Mouse (Mus musculus) adipocyte (in vitro differentiated cells): ENCODE measurements around the gene Pygl.
"Not testable (repeated sequence)": the region's sequence is repeated elsewhere in the genome, so short reads cannot be mapped to it uniquely, and the experiment has no call there.

Experiments used
- DNase-seq: peaks from one replicate; pipeline ENCODE4 v3.0.0-alpha.2; 2016; ENCODE audit warnings: low spot score

The Pygl gene

DNA sequence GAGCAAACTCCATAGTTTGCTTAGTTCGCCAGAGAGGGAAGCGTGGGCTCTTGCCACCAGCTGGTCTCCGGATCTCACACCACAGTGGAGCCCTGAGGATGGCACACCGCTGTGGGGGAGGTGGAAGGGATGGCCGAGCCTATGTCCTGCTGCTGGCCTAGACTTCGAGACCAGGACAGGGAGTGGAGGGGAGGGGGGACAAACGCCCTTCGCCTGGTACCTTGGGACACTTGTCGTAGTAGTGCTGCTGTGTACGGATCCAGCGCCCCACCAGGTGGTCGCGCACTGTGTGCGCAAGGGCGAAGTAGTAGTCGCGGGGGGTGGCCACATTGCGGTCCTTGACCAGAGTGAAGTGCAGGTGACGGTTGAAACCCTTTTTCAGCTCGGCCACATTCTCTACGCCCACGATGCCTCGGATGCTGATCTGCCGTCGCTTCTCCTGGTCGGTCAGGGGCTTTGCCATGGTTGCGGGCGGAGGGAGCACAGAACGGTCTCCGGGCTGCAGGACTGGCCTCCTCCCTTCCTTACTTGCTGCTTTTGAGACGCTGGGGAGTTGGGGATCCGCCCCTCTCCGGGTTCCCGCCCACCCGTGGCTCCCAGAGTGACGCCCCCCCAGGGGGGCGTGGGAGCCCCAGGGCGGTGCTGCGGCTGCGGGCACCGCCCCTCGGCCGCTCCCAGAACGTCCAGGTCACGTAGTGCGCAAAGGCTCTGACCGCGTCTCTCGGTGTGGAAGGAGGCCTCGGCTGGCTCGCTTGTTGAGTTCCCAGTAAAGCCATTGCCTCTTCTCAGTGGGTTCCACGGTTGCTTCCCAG is 4.0 kb downstream of the Pygl start:
- no peak for DNase-seq

- no peak for DNase-seq
These were observed 4.6 kb downstream of the Pygl start for GRCm38 (mm10) chr12:70226655-70227054.

DNA sequence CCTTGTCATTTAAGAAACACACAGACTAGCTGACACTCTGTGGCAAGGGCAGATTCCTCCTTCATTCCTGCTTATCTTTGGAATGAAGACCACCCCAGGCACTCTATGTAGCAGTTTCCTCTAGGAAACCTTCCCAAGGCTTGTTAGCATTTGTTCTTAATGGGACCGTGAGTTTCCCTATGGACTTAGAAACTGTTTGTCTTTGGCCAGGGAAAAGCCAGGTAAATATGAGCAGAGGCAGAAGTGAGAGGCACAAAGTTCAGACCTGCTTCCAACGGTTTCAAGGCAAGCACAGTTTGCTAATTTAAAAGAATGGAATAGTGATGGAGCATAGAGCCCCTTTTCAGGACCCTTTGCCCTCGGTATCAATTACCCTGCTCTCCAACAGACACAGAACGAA is 8.0 kb downstream of the Pygl start:
- DNase-seq = no peak

DNA sequence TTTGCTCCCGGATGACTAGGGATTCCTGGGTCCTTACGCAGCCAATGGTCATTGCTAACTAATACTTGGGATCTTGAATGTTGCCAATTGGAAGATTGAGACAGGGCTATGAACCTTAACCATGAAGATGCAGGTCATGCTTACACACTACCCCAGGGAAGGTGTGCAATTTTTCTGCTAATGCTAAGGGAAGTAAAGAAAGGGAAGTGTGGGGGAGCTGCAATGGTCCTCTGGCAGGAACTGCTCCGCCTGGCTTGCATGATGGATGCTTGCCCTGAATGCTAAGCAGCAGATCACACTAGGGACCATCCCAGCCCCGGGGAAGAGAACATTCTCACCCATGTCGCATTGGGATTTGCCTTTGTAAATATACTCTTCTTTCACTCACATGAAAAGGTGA is 9.9 kb downstream of the Pygl start:
- DNase-seq = no peak

- no peak for DNase-seq
These were observed 12.3 kb downstream of the Pygl start for GRCm38 (mm10) chr12:70218795-70219540.

- DNase-seq = no peak
These were observed 15.0 kb downstream of the Pygl start for GRCm38 (mm10) chr12:70216229-70216800.

GRCm38 (mm10) chr12:70214281-70214680 is 17.0 kb downstream of the Pygl start:
- no peak for DNase-seq

- DNase-seq = no peak
These were observed 17.7 kb downstream of the Pygl start for GRCm38 (mm10) chr12:70213601-70214000.

DNA sequence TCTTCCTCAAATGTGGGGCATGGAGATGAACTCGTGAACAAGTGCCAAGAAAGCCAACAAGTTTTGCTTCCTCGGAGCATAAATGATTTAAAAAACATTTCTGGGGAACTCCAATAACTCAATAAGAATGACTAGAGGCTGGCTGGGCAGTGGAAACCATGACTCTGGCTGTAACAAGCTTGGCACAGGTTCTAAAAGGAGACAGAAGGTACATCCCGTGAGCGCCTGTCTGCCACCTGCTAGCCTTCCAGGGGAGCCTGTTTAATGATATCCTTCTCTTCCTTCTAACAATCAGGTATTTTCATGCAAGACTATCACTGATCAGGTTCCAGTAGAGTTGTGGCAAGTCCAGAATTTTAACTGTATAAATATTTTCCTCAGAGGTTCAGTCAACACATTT is 18.8 kb downstream of the Pygl start:
- no peak for DNase-seq

GRCm38 (mm10) chr12:70208214-70208613 is 23.1 kb downstream of the Pygl start:
- DNase-seq = no peak

DNA sequence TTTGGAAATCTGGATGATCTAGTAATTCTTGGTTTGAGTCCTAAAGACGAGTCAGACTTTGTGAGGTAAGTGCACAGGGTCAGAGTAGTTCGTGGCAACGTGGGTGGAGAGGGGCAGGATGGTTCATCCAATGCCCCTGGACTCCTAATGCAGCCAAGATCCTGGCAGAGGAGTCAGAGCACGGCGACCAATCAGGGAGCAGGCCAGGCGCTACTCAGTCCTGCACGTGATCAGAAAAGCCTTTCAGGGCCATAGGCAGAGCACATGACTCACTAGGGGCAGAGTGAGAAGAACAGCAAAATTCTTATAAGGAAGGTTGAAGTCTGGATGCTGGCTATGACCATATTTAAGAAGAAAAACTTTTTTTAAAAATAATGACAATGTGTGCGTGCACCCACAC is 26.9 kb downstream of the Pygl start:
- DNase-seq = no peak

DNA sequence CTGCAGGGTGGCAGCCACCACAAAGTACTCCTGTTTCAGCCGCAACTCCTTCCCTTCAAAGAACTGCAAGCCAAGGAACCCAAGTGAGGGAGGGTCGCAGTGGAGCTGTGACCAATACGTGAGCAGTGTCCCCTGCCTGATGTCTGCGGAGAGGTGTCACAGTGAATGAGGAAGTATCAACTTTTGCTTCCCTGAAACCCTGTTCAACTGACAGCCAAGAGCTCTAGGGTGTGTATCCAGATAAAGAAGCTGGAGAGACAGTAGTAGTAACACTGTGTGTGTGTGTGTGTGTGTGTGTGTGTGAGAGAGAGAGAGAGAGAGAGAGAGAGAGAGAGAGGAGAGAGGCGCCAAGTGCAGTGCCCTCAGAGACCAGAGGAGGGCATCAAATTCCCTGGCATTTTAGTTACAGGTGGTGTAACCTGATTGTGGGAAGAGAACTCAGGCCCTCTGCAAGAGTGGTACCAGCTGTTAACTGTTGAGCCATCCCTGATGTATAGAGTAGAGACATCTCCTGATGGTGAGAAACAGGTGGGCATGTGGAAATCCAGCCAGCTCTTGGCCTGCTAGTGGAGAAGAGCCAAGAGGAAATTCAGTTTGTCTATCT is 29.3 kb downstream of the Pygl start:
- DNase-seq = no peak

DNA sequence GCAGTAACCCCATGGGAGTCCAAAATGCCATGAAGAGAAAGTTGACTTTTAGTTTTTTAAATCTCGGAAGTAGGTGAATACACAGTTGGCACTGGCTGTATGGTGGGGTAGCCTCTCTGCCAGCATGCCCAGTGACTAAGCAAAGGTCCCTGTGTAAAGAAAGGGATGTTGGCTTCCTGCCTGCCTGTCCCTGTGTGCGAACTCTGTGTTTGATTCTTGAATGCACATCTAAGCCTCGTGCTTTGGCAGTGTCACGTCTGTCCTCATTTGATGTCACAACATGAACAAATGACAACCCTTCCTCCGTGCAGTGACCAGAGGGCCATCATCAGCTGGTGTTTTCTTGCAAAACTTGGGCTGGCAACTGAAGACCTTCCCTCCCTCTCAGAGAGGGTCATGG is 34.9 kb downstream of the Pygl start:
- peak; percentile 71 for DNase-seq

DNA sequence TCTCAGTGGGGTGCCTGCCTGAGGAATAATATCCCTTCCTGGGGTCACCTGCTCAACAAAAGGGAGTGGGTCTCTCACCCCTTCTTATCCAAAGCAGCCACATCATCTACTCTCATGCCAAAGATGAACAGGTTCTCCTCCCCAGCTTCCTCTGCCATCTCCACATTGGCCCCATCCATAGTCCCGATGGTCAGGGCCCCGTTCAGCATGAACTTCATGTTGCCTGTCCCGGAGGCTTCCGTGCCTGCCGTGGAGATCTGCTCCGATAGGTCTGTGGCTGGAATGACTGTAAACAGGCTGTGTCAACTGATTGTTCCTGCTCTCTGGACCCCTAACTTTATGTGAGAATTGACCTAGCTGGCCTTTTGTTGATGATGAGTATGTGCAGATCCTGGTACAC is 35.9 kb downstream of the Pygl start:
- no peak for DNase-seq

GRCm38 (mm10) chr12:70192267-70192727 is 39.0 kb downstream of the Pygl start:
- no peak for DNase-seq

DNA sequence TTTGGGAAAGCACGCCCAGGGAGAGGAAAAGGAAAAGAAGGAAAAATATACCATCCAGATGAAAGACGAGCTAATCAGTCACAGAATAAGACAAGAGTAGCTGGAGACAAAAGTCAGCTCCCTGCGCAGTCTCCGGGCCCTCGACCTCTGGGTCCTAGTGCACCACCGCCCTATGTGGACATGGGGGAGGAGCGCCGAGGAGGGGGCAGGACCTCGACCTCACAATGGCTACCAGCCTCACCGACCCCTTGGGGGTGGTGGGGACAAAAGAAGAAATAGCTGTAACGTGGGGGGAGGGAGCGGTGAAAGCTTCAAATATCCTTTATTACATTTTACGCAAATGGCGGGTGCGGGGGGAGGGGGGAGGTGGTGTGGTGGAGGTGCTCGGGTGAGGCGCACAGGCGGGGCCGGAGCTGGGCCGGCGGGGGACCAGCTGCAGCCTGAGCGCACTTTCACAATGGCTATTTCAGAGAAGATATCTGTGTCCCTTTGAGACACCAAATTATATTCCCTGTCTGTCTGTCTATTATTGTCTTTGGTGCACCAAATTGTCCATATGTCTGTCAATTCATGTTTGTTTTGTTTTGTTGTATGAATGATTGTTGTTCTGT is 47.0 kb downstream of the Pygl start:
- no peak for DNase-seq

DNA sequence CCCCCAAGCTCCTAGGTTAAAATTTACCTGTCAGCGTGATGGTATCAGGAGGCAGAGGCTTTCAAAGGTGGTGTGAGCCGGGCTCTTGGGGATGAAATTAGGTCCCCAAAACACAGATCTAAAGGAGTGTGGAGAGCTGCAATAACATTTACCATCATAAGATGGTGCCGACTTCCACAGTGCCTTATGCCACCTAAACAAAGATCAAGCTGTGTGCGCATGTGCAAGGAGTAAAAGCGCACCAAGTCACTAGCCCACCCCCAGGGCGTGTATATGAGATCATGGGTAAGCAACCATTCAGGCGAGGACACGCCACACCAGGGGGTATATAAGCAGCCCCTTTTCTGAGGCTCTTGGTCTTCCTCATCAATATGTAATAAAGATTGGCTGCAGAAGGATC is 47.8 kb downstream of the Pygl start:
- not testable (repeated sequence) for DNase-seq

- DNase-seq = no peak
These were observed 61.3 kb downstream of the Pygl start for GRCm38 (mm10) chr12:70169969-70170368.

GRCm38 (mm10) chr12:70167950-70168349 is 63.3 kb downstream of the Pygl start:
- no peak for DNase-seq

DNA sequence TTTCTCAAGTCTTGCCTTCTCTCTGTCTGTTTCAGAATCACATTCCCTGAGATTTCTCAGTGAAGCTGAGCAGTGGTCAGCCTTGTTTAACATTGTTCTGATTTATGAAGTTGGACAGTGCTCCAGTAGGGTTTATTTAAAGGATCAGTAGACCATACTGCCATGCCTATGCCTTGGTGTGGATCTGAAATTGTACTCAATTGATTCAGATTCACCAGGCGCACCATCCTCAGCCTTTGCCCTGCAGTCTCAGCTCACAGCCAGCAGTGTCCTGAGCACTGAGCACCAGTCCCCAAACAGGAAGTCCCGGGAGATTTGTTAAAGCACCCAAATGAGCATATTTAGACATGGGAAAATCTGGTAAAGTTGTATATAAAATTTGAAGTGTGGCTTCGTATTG is 66.5 kb downstream of the Pygl start:
- DNase-seq = no peak

GRCm38 (mm10) chr12:70161057-70161456 is 70.2 kb downstream of the Pygl start:
- DNase-seq = no peak
